Mouse (Mus musculus): ENCODE data around the gene Sox12.

The Sox12 gene

GRCm38 (mm10) chr2:152399122-152399542 is 1.3 kb upstream of the Sox12 start:
- DNase-seq: no peak

GRCm38 (mm10) chr2:152398691-152399090 is 828 bp upstream of the Sox12 start:
- DNase-seq: peak; percentile 79

- DNase-seq: peak; percentile 66
Observed at GRCm38 (mm10) chr2:152397004-152397589, 766 bp downstream of the Sox12 start.

GRCm38 (mm10) chr2:152396110-152397003 is 1.5 kb downstream of the Sox12 start:
- DNase-seq: peak; percentile 66

GRCm38 (mm10) chr2:152395271-152395920 is 2.5 kb downstream of the Sox12 start:
- DNase-seq: no peak

- DNase-seq: no peak
Observed at GRCm38 (mm10) chr2:152393225-152394017, 4.4 kb downstream of the Sox12 start.

GRCm38 (mm10) chr2:152392786-152393185 is 5.1 kb downstream of the Sox12 start:
- DNase-seq: peak; percentile 28

GRCm38 (mm10) chr2:152384191-152384590 is 13.7 kb downstream of the Sox12 start:
- DNase-seq: no peak

- DNase-seq: no peak
Observed at GRCm38 (mm10) chr2:152376345-152376741, 21.5 kb downstream of the Sox12 start, which contains the start of gene Nrsn2. TSS of gene Nrsn2 (minus strand) at chr2:152376638.

GRCm38 (mm10) chr2:152375652-152376344 is 22.1 kb downstream of the Sox12 start:
- DNase-seq: no peak

GRCm38 (mm10) chr2:152373547-152373946 is 24.3 kb downstream of the Sox12 start:
- no peak for DNase-seq

- no peak for DNase-seq
Observed at GRCm38 (mm10) chr2:152372661-152373060, 25.2 kb downstream of the Sox12 start.

GRCm38 (mm10) chr2:152372104-152372503 is 25.8 kb downstream of the Sox12 start:
- peak; percentile 64 for DNase-seq

- peak; percentile 69 for DNase-seq
Observed at GRCm38 (mm10) chr2:152368532-152369140, 29.2 kb downstream of the Sox12 start.

GRCm38 (mm10) chr2:152367917-152368316 is 29.9 kb downstream of the Sox12 start:
- no peak for DNase-seq

GRCm38 (mm10) chr2:152363245-152364147 is 34.4 kb downstream of the Sox12 start:
- DNase-seq: peak; percentile 68

GRCm38 (mm10) chr2:152361193-152361592 is 36.7 kb downstream of the Sox12 start:
- no peak for DNase-seq

- peak; percentile 39 for DNase-seq
Observed at GRCm38 (mm10) chr2:152360271-152360775, 37.5 kb downstream of the Sox12 start.

GRCm38 (mm10) chr2:152359616-152360015 is 38.2 kb downstream of the Sox12 start:
- no peak for DNase-seq

GRCm38 (mm10) chr2:152358977-152359376 is 38.9 kb downstream of the Sox12 start:
- peak; percentile 32 for DNase-seq

Data from thymus, postnatal 25 days (tissue).